Mouse (Mus musculus) ES-E14 (cell line): ENCODE data around the gene Csrnp3.

Experiments
- HCFC1 ChIP-seq: IDR thresholded peaks from 2 replicates; pipeline ENCODE4 v1.6.1; 2012; ENCODE audit warnings: low read length, inconsistent platforms, borderline replicate concordance; ENCODE audit not compliant: insufficient read depth
- MAFK ChIP-seq: IDR thresholded peaks from 2 replicates; pipeline ENCODE4 v1.6.1; 2014; ENCODE audit warnings: mild to moderate bottlenecking, low read depth, low read length, inconsistent platforms; ENCODE audit not compliant: insufficient read depth
- ZC3H11A ChIP-seq: IDR thresholded peaks from 2 replicates; pipeline ENCODE4 v1.6.1; 2012; ENCODE audit warnings: low read depth, mild to moderate bottlenecking, inconsistent platforms, low read length, borderline replicate concordance

- TF ChIP-seq ZC3H11A (no peak), MAFK (no peak), HCFC1 (no peak)
Measured at GRCm38 (mm10) chr2:65826314-65826713, 19.3 kb upstream of the Csrnp3 start.
